Mouse (Mus musculus) G1E (cell line): ENCODE measurements at regions not wholly inside any gene's neighbourhood (a gene's known extent, or its start where the extent isn't known, plus 50 kb on each side); places are given as distances from the start of the nearest gene placed in this dataset.

ENCODE experiments used
- CTCF ChIP-seq: IDR thresholded peaks from 2 replicates; pipeline ENCODE4 v1.5.1; 2012; ENCODE audit warnings: low read depth, low read length, inconsistent platforms, mixed read lengths
- GATA1 ChIP-seq: IDR thresholded peaks from 2 replicates; pipeline ENCODE4 v1.6.1; 2012; ENCODE audit warnings: borderline replicate concordance, low read length, inconsistent platforms, mixed read lengths
- TAL1 ChIP-seq: conservative IDR thresholded peaks from 2 replicates; pipeline ENCODE4 v1.6.1; 2012; ENCODE audit warnings: low read depth, low read length, inconsistent platforms, mixed read lengths

GRCm38 (mm10) chr6:81434745-81435144 lies 488.7 kb upstream of the Gcfc2 start:
- TF ChIP-seq CTCF (no peak), TAL1 (no peak), GATA1 (no peak)
